18 mouse cellular contexts compared by ENCODE assay signal in genomic region chr17:64053636-64054035, GRCm38 (mm10).
"Had no signal": no experiment of that assay in that cellular context is flagged by ENCODE, and none has a peak within 500 bp of the region (broad histone marks: within the 10 kb centered on the region; RNA-seq: fewer than 3 reads in every experiment).

No protein-coding gene starts in this region.

- H3K4me1 ChIP-seq: limb, embryonic 13.5 days; liver, embryonic 12.5 days; liver, embryonic 15.5 days; lung, embryonic 15.5 days; neural tube, embryonic 13.5 days had no signal

- H3K9me3 ChIP-seq: limb, embryonic 10.5 days; limb, embryonic 13.5 days; liver, embryonic 12.5 days; liver, embryonic 15.5 days; lung, embryonic 15.5 days; megakaryocyte, embryonic 14.5 days; neural tube, embryonic 13.5 days had no signal

- H3K36me3 ChIP-seq: limb, embryonic 10.5 days; limb, embryonic 13.5 days; liver, embryonic 12.5 days; liver, embryonic 15.5 days; lung, embryonic 15.5 days; neural tube, embryonic 13.5 days had no signal

- H3K9ac ChIP-seq: limb, embryonic 13.5 days; liver, embryonic 12.5 days; liver, embryonic 15.5 days; lung, embryonic 15.5 days; neural tube, embryonic 13.5 days had no signal

- H3K4me3 ChIP-seq: layer of hippocampus, adult 2 months; limb, embryonic 10.5 days; limb, embryonic 13.5 days; liver, embryonic 12.5 days; liver, embryonic 15.5 days; lung, embryonic 15.5 days; megakaryocyte, embryonic 14.5 days; neural tube, embryonic 13.5 days had no signal

- DNase-seq: kidney, adult 9 months; kidney, postnatal 14 days; layer of hippocampus, adult 9-11 months; liver; lung, adult 18-20 months; lung, postnatal 10 days; lung, postnatal 36 days; midbrain, embryonic 14.5 days; thymus, adult 18-20 months; thymus, postnatal 36 days had no signal

- H3K27ac ChIP-seq: layer of hippocampus, adult 2 months; limb, embryonic 10.5 days; limb, embryonic 13.5 days; liver, embryonic 12.5 days; liver, embryonic 15.5 days; lung, embryonic 15.5 days; neural tube, embryonic 13.5 days had no signal

- H3K27me3 ChIP-seq: limb, embryonic 13.5 days; liver, embryonic 12.5 days; liver, embryonic 15.5 days; lung, embryonic 15.5 days; megakaryocyte, embryonic 14.5 days; neural tube, embryonic 13.5 days had no signal
